Mouse (Mus musculus) midbrain, embryonic 13.5 days (tissue): ENCODE measurements around the gene Myof. TPM values are rescaled to one million over a fixed set of nuclear protein-coding genes. Genes with fewer than 3 reads are reported as not detected.

Experiments used
- ATAC-seq: fragments of 200-750 bp; cut with Nextera tagmentation; 2 replicates; pipeline ENCODE4 v1.8.0; 2017; ENCODE audit warnings: mild to moderate bottlenecking, moderate TSS enrichment, moderate library complexity
- H3K27ac ChIP-seq: fragments of 300-500 bp; sonication (generic); 2 replicates; pipeline ENCODE4 v1.5.1; 2015; ENCODE audit warnings: inconsistent platforms, mild to moderate bottlenecking, moderate library complexity
- H3K27me3 ChIP-seq: fragments of 300-500 bp; sonication (generic); 2 replicates; pipeline ENCODE4 v1.6.1; 2015; ENCODE audit warnings: mild to moderate bottlenecking, inconsistent platforms
- H3K36me3 ChIP-seq: fragments of 300-500 bp; sonication (generic); 2 replicates; pipeline ENCODE4 v1.6.1; 2015; ENCODE audit warnings: mild to moderate bottlenecking, inconsistent platforms
- H3K4me1 ChIP-seq: fragments of 300-500 bp; sonication (generic); replicated peaks from 2 replicates; pipeline ENCODE4 v1.6.1; 2015; ENCODE audit warnings: inconsistent platforms
- H3K4me2 ChIP-seq: fragments of 300-500 bp; sonication (generic); replicated peaks from 2 replicates; pipeline ENCODE4 v1.6.1; 2015; ENCODE audit warnings: moderate library complexity, mild to moderate bottlenecking, inconsistent platforms
- H3K4me3 ChIP-seq: fragments of 300-500 bp; sonication (generic); replicated peaks from 2 replicates; pipeline ENCODE4 v1.5.1; 2015; ENCODE audit warnings: mild to moderate bottlenecking, inconsistent platforms
- H3K9ac ChIP-seq: fragments of 300-500 bp; sonication (generic); replicated peaks from 2 replicates; pipeline ENCODE4 v1.6.1; 2015; ENCODE audit warnings: mild to moderate bottlenecking, inconsistent platforms
- H3K9me3 ChIP-seq: fragments of 300-500 bp; sonication (generic); 2 replicates; pipeline ENCODE4 v1.6.1; 2016; ENCODE audit warnings: mild to moderate bottlenecking, inconsistent platforms
- WGBS: fragments of 180-500 bp; shearing (Covaris S2); methylation state at CpG from one replicate; pipeline ENCODE4 v1.1.7; 2015; 5-methylcytosine and 5-hydroxymethylcytosine counted together
- polyA plus RNA-seq: library from polyadenylated mRNA; unstranded; fragments of >200 nt; fragmentation: Nextera tagmentation; extraction: Ambion mirVana; gene quantifications from 2 replicates; pipeline ENCODE4 v1.2.1, GENCODE M21; 2015

The Myof gene
- polyA plus RNA-seq, 1 experiment from 2014 or later = 1.6 TPM

DNA sequence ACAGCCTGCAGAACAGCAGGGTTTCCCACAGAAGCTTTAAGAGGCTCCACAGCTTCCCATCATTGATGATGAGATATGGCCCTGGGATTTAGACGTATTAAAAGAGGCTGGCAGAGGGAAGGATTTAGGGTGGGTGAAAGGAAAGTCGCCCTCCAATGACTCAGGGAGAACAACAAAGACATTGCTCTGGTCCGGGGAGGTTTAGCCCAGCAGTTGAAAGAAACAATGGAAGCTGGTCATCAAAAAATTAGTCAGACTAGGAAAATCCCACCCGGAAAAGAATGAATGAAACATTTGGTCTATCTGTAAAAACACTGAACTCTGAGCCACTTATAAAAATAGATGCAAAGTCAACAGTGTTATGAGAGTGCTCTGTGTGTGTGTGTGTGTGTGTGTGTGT lies 19.8 kb downstream of the Myof start:
- Histone ChIP-seq H3K9me3 (no peaks in the 10 kb centered on the region), H3K27me3 (no peaks in the 10 kb centered on the region), H3K9ac (no peak overlapping the region), H3K4me2 (no peak overlapping the region), H3K4me3 (no peak overlapping the region), H3K36me3 (no peaks in the 10 kb centered on the region), H3K27ac (no peak overlapping the region), H3K4me1 (no peaks in the 10 kb centered on the region)
- WGBS = 23% methylated on average over 4 of the region's 4 CpGs
- no peak for ATAC-seq

- no peak overlapping the region for H3K4me3 ChIP-seq
- 80% methylated on average over 4 of the region's 4 CpGs for WGBS
These were observed 20.7 kb downstream of the Myof start for GRCm38 (mm10) chr19:38022710-38023109.

GRCm38 (mm10) chr19:38015873-38016254 lies 27.5 kb downstream of the Myof start:
- no peak for ATAC-seq
- Histone ChIP-seq H3K9me3 (no peaks in the 10 kb centered on the region), H3K4me1 (peaks cover 5% of the 10 kb centered on the region), H3K4me2 (no peak overlapping the region), H3K27ac (no peak overlapping the region), H3K36me3 (no peaks in the 10 kb centered on the region), H3K9ac (no peak overlapping the region), H3K4me3 (no peak overlapping the region), H3K27me3 (no peaks in the 10 kb centered on the region)
- 70% methylated on average over 1 of the region's 1 CpGs for WGBS

More at GRCm38 (mm10) chr19:38022710-38023109, 20.7 kb downstream of the Myof start:
- no peaks in the 10 kb centered on the region for H3K36me3 ChIP-seq
- no peak overlapping the region for H3K27ac ChIP-seq
- H3K9ac ChIP-seq = no peak overlapping the region
- H3K4me1 ChIP-seq = no peaks in the 10 kb centered on the region
- no peaks in the 10 kb centered on the region for H3K9me3 ChIP-seq
- no peak for ATAC-seq
- H3K27me3 ChIP-seq = no peaks in the 10 kb centered on the region
- H3K4me2 ChIP-seq = no peak overlapping the region

GRCm38 (mm10) chr19:38015180-38015872 lies 28.1 kb downstream of the Myof start:
- 4% methylated on average over 1 of the region's 1 CpGs for WGBS
- Histone ChIP-seq H3K27me3 (no peaks in the 10 kb centered on the region), H3K36me3 (no peaks in the 10 kb centered on the region), H3K9ac (no peak overlapping the region), H3K9me3 (no peaks in the 10 kb centered on the region), H3K4me2 (no peak overlapping the region), H3K4me3 (no peak overlapping the region), H3K4me1 (peaks cover 5% of the 10 kb centered on the region), H3K27ac (no peak overlapping the region)
- ATAC-seq = peak; percentile 95

DNA sequence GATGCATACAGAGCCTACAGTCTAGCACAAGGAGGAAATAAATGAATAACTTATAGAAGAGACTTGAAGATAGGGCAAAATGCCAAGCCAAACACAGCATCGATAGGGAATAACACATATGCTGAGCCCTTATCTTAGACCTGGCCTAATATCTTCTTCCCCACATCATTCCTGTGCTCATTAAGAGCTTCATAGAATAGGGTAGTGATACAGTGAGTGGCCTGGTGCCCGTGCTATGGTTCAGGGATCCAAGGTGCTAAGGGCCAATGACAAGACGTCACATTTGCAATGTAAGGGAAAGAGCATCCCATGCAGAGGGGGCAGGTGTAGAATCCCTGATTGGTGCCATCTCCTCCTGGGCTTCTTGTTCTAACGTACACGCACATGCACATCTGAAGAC lies 28.9 kb downstream of the Myof start:
- Histone ChIP-seq H3K9me3 (no peaks in the 10 kb centered on the region), H3K36me3 (no peaks in the 10 kb centered on the region), H3K27me3 (no peaks in the 10 kb centered on the region), H3K9ac (no peak overlapping the region), H3K4me1 (peaks cover 5% of the 10 kb centered on the region), H3K4me3 (no peak overlapping the region), H3K4me2 (no peak overlapping the region), H3K27ac (no peak overlapping the region)
- 92% methylated on average over 5 of the region's 5 CpGs for WGBS
- no peak for ATAC-seq

- Histone ChIP-seq H3K9ac (no peak overlapping the region), H3K27me3 (no peaks in the 10 kb centered on the region), H3K27ac (no peak overlapping the region), H3K4me2 (no peak overlapping the region), H3K4me1 (peaks cover 5% of the 10 kb centered on the region), H3K9me3 (no peaks in the 10 kb centered on the region), H3K4me3 (no peak overlapping the region), H3K36me3 (no peaks in the 10 kb centered on the region)
- 75% methylated on average over 1 of the region's 1 CpGs for WGBS
- no peak for ATAC-seq
These were observed 32.0 kb downstream of the Myof start for GRCm38 (mm10) chr19:38011379-38011778.

DNA sequence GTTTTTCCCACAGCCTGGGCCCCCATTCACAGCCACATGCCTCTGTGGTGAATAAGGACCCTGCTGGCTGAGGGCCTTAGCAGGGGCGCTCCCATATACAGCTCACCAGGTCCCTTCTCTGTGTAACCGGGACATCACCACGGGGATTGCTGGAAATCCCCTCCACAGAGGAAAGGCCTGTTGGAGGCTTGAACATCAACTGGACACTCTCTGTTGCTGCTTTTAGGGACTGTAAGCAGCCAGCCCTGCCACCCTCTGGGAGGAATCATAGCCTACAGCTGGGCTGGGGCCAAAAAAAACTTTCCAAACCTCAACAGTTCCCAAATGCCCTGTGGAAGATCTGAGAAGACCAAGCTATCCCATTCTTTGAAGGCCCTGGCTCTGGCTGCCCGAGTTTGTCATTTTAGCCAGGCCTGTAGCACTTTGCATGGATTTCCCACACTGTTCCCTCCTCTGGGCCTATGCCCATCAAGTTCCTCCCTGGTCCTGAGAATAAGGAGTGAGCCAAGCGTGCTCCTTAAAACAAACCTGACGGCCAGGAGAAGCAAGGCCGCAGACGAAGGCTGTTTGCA lies 38.5 kb downstream of the Myof start:
- Histone ChIP-seq H3K27ac (no peak overlapping the region), H3K4me3 (no peak overlapping the region), H3K4me1 (no peaks in the 10 kb centered on the region), H3K27me3 (no peaks in the 10 kb centered on the region), H3K9ac (no peak overlapping the region), H3K4me2 (no peak overlapping the region), H3K36me3 (no peaks in the 10 kb centered on the region), H3K9me3 (no peaks in the 10 kb centered on the region)
- ATAC-seq = no peak
- 74% methylated on average over 8 of the region's 8 CpGs for WGBS

DNA sequence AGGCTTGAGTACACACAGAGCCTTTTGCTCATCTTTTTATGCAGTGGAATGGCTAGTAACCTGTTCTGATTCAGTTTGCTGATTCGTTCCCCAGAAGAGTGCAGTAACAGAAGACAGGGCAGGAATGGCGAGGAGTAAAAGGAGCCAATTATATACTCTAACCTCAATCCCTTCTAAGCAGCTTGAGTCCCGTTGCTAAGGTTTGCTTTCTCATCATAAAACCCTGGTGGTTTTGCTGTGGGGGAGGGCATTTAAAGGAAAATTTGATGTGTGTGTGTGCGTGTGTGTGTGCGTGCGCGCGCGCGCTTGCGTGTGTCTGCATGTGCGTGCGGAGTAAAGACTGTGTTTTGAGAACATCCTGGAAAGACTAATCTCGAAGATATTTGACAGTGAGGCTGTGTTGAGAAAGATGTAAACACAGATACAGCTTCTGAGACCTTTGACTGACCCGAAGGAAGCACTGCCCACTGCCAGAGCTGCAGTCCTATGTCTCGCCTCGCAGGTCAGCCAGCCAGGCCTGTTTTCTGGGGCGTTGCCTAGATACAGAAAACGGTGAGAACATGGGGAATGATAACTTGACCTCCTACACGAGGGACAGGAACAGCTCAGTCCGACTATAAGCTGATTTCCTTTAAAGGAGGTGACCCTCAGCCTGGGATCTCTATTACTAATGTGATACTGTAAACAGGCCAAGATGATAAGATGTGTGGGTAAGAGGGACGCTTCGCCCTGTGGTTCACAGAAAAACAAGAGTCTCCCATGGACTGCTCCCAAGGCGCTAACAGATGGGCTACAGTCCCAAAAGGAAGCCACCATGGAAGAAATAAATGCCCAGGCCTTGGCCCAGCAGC lies 39.5 kb downstream of the Myof start:
- Histone ChIP-seq H3K27me3 (no peaks in the 10 kb centered on the region), H3K4me1 (no peaks in the 10 kb centered on the region), H3K4me3 (no peak overlapping the region), H3K4me2 (no peak overlapping the region), H3K9me3 (no peaks in the 10 kb centered on the region), H3K27ac (no peak overlapping the region), H3K36me3 (no peaks in the 10 kb centered on the region), H3K9ac (no peak overlapping the region)
- 81% methylated on average over 24 of the region's 24 CpGs for WGBS
- ATAC-seq = no peak

DNA sequence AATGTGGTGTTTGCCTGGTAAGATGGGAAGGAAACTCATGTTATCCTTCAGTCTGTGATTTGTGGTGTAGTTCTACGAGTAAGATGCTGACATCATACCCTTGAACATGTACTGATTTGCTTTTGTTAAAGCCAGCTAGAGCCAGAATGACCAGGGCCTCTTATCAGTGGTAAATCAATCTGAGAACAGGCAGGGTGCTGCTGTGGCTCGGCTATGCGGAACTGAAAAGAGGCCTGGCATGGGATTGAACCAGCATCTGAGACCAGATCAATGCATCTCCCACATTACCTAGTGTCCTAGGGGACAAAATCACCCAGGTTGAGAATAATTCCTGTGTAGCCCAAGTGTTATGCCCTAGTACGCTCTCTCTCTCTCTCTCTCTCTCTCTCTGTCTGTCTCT lies 40.6 kb downstream of the Myof start:
- H3K27ac ChIP-seq = no peak overlapping the region
- no peaks in the 10 kb centered on the region for H3K27me3 ChIP-seq
- WGBS = 88% methylated on average over 4 of the region's 4 CpGs
- no peak overlapping the region for H3K4me3 ChIP-seq
- no peaks in the 10 kb centered on the region for H3K4me1 ChIP-seq
- no peaks in the 10 kb centered on the region for H3K36me3 ChIP-seq
- H3K4me2 ChIP-seq = no peak overlapping the region
- ATAC-seq = no peak
- H3K9me3 ChIP-seq = no peaks in the 10 kb centered on the region
- H3K9ac ChIP-seq = no peak overlapping the region

DNA sequence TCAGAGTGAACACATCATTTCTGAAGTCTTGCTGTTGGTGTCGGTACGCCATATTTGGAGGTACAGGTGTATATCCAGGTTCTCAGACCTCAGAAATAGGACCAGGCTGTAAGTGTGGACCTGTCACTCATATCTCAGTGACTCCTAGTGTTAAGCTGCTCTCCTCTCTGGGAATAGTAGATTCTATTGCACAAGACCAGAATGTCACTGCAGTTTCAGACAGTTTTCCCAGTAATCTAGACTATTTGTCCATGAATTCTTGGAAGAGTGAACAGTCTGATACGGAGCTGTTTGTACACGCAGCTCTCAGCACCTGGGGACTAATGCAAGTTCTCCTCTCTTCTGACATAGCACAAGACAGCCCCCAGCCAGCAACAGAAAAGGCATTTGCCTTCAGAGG lies 42.4 kb downstream of the Myof start:
- Histone ChIP-seq H3K4me3 (no peak overlapping the region), H3K27ac (no peak overlapping the region), H3K9ac (no peak overlapping the region), H3K4me1 (no peaks in the 10 kb centered on the region), H3K27me3 (no peaks in the 10 kb centered on the region), H3K4me2 (no peak overlapping the region), H3K36me3 (no peaks in the 10 kb centered on the region), H3K9me3 (no peaks in the 10 kb centered on the region)
- WGBS = 95% methylated on average over 4 of the region's 4 CpGs
- ATAC-seq = no peak

DNA sequence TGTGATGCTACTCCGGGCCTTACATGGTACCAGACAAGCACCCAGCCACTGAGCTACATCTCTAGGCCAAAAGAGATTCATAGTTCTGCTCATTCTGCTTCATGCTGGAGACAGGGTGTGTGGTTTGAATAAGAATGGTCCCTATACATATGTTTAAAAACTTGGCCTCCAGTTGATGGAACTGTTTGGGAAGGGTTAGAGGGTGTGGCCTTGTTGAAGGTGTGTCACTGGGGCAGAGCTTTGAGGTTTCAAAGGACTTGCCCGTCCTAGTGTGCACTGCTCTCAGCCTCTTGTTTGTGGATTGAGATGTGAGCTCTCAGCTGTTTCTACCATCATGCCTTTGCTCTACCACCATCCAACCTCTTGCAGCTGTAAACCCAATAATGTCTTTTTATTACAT lies 43.4 kb downstream of the Myof start:
- H3K27ac ChIP-seq = no peak overlapping the region
- H3K27me3 ChIP-seq = no peaks in the 10 kb centered on the region
- no peaks in the 10 kb centered on the region for H3K36me3 ChIP-seq
- H3K4me1 ChIP-seq = no peaks in the 10 kb centered on the region
- ATAC-seq = no peak
- H3K4me2 ChIP-seq = no peak overlapping the region
- no peak overlapping the region for H3K4me3 ChIP-seq
- H3K9ac ChIP-seq = no peak overlapping the region
- 87% methylated on average over 2 of the region's 2 CpGs for WGBS
- H3K9me3 ChIP-seq = no peaks in the 10 kb centered on the region

DNA sequence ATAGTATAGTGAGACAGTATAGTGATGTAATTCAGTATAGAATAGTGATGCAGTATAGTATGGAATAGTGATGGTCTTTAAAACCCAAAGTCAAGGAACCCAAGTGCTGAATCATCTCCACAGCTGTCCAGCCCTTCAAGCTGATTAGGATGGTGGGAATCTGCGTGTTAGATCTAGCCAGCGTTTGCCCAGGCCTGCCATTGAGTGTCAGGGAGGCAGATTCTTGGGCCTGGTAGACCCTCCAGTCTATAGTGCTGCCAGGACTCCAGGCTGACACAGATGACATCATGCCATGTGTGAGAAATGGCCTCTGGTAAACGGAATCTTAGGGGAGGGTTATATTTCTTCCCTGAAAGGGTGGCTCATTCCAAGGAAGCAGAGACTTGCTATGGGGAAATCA lies 49.1 kb downstream of the Myof start:
- peaks cover 5% of the 10 kb centered on the region for H3K4me1 ChIP-seq
- no peaks in the 10 kb centered on the region for H3K36me3 ChIP-seq
- no peak overlapping the region for H3K4me2 ChIP-seq
- no peak overlapping the region for H3K27ac ChIP-seq
- H3K4me3 ChIP-seq = no peak overlapping the region
- H3K9me3 ChIP-seq = no peaks in the 10 kb centered on the region
- no peaks in the 10 kb centered on the region for H3K27me3 ChIP-seq
- ATAC-seq = no peak
- WGBS = 93% methylated on average over 3 of the region's 3 CpGs
- no peak overlapping the region for H3K9ac ChIP-seq
